Mouse (Mus musculus) small intestine, adult 2 months (tissue): ENCODE measurements around the gene Zfp58.

Source experiments
- CTCF ChIP-seq: fragments of 200-500 bp; IDR thresholded peaks from 2 replicates; pipeline ENCODE4 v1.5.1; 2012; ENCODE audit warnings: low read depth, mild to moderate bottlenecking, control low read depth, inconsistent platforms, low read length, moderate library complexity, mixed read lengths; ENCODE audit not compliant: insufficient replicate concordance, insufficient read length; ENCODE audit errors: extremely low read depth
- POLR2A ChIP-seq: fragments of 200-500 bp; IDR thresholded peaks from 2 replicates; pipeline ENCODE4 v1.6.1; 2012; ENCODE audit warnings: low read depth, mild to moderate bottlenecking, control low read depth, inconsistent platforms, low read length, moderate library complexity

DNA sequence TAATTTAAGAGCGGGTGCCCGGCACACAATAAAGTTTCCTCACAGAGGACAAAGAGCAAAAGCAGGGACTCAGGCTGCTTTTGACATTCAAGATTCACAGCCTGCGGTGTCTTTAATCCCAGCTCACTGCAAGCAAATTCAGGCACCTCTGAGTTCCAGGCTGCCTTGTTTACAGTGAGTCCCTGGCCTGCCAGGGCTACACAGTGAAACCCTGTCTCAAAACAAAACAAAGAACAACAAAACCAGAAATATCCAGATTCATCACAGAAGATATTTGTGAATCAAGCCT, 48.4 kb downstream of the Zfp58 start:
- TF ChIP-seq CTCF (no peak), POLR2A (no peak)
